Mouse (Mus musculus): ENCODE data around the gene Tor3a. TPM values are rescaled to one million over a fixed set of nuclear protein-coding genes. Genes with fewer than 3 reads are reported as not detected.

The Tor3a gene
- polyA plus RNA-seq, 1 experiment from 2014 or later: 16.8 TPM

- Histone ChIP-seq H3K27ac (no peak overlapping the region), H3K27me3 (no peaks in the 10 kb centered on the region), H3K9ac (no peak overlapping the region), H3K4me1 (peaks cover 20% of the 10 kb centered on the region), H3K9me3 (replicated peaks) (no peaks in the 10 kb centered on the region), H3K36me3 (peaks cover 24% of the 10 kb centered on the region), H3K4me2 (no peak overlapping the region), H3K4me3 (replicated peaks) (no peak overlapping the region)
- WGBS: 76% methylated on average over 3 of the region's 3 CpGs
- no peak for ATAC-seq (replicated peaks; ENCODE audit: low FRiP score)
Measured at GRCm38 (mm10) chr1:156620951-156621350, 53.2 kb downstream of the Tor3a start.

DNA sequence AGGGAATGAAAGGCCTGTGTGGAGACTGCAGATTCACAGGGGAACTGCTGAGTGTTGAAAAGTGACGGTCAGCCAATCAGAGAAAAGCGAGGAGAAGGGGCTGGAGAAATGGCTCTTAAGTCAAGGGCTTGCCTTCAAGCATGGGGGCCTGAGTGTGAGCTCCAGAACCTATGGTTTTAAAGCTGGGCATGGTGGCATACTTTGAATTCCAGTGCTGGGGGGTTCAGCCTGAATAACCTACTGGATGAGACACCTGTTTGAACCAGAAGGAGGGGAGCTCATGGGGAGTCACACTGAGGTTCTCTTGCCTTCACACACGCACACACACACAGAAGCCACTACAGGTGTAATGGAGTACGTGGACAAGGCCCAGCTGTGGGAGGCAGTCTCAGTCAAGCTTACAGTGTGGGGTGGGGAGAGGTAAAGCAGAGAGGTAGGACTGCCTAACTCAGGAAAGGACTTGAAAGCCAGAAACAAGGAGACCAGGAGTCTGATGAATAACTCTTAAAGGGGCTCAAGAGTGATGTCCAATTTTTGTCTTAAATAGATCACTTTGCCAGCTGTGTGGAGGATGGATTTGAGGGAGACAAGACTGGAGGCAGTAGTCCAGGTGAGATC, 53.8 kb downstream of the Tor3a start:
- H3K27me3 ChIP-seq: no peaks in the 10 kb centered on the region
- peaks cover 18% of the 10 kb centered on the region for H3K36me3 ChIP-seq
- peaks cover 26% of the 10 kb centered on the region for H3K4me1 ChIP-seq
- no peak overlapping the region for H3K4me3 ChIP-seq (replicated peaks)
- 74% methylated on average over 4 of the region's 4 CpGs for WGBS
- no peak overlapping the region for H3K4me2 ChIP-seq
- no peak overlapping the region for H3K27ac ChIP-seq
- no peak overlapping the region for H3K9ac ChIP-seq
- ATAC-seq (replicated peaks; ENCODE audit: low FRiP score): no peak
- H3K9me3 ChIP-seq (replicated peaks): no peaks in the 10 kb centered on the region

GRCm38 (mm10) chr1:156617811-156618210, 56.3 kb downstream of the Tor3a start:
- peaks cover 7% of the 10 kb centered on the region; the same call in 1 of the 2 replicates for H3K36me3 ChIP-seq
- H3K27ac ChIP-seq: no peak overlapping the region
- H3K4me2 ChIP-seq: no peak overlapping the region
- H3K27me3 ChIP-seq: no peaks in the 10 kb centered on the region
- 64% methylated on average over 4 of the region's 4 CpGs for WGBS
- no peak for ATAC-seq (replicated peaks; ENCODE audit: low FRiP score)
- no peak overlapping the region for H3K9ac ChIP-seq
- H3K4me1 ChIP-seq: peaks cover 46% of the 10 kb centered on the region
- H3K9me3 ChIP-seq (replicated peaks): no peaks in the 10 kb centered on the region
- H3K4me3 ChIP-seq (replicated peaks): no peak overlapping the region

DNA sequence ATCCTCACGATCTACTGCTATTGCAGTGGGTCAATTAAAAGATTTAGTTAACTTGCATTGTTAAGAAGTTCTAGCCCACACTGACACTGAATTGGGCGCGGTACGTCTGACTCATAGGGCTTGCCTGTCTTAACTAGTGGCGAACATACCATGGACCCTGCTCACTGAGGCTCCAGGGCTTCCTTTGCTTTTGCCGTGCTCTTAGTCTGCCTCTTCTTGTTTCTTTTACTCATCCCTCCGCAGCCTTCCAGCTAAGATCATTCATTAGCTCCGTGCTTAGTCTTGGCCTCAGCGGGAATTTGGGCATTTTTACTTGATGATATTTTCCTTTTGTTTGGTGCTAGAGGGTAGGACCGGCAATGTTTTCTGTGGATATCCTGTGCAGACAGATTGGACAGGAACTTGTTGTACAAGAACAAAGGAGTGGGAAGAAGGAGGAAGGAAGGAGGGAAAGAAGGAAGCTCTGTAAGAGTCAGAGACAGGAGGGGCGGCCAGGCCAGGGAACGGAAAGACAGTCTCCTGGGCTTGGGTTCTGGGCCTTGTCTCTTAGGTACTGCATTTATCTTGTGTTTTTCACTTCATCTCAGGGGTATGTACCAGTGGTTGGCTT, 57.1 kb downstream of the Tor3a start:
- no peaks in the 10 kb centered on the region for H3K27me3 ChIP-seq
- peak overlapping the region; percentile 17 for H3K4me2 ChIP-seq
- no peaks in the 10 kb centered on the region for H3K9me3 ChIP-seq (replicated peaks)
- H3K9ac ChIP-seq: no peak overlapping the region
- peaks cover under 1% of the 10 kb centered on the region; the same call in 1 of the 2 replicates for H3K36me3 ChIP-seq
- WGBS: 46% methylated on average over 12 of the region's 12 CpGs
- peak overlapping the region; percentile 49 for H3K27ac ChIP-seq
- peaks cover 46% of the 10 kb centered on the region for H3K4me1 ChIP-seq
- ATAC-seq (replicated peaks; ENCODE audit: low FRiP score): no peak
- 0 out of 2 replicates have a peak overlapping the region, but pooled peaks have one; percentile 1 for H3K4me3 ChIP-seq (replicated peaks)

DNA sequence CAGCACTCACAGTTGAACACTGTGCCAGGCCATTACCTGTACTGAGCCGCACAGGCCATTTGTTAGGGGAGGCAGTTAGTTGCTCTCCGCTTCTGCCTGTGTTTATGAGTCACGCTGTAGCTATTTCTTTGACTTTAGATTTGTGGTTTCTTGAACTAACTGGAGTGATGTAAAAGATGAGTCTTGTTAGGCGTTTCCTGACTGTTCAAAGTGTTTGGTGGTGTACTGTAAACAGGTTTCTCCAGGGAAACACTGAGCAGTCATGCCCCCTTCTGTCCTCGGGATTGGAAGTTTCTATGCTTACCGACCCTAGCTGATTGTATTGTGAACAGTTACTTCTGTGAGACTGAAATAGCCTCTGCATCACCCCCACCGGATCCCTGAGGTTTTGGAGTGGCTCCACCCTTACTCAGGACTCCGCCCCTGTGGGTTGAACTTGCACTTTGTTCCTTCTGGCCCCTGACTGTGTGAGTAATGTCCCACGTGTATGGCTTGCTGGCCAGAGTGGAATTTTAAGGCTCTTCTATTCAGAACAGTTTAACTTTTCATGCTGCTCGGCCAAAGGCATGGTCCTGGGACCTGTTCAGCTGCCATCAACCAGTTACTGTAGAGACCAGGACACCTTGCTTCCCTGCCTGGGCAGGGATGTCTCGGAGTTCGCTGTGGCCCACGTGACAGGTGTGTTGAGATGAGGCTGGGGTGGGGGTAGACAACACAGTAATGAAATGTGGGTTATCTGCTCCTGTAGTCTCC, 58.6 kb downstream of the Tor3a start:
- WGBS: 14% methylated on average over 13 of the region's 13 CpGs
- no peaks in the 10 kb centered on the region for H3K27me3 ChIP-seq
- H3K4me2 ChIP-seq: peak overlapping the region; percentile 55
- peak overlapping the region; percentile 71 for H3K27ac ChIP-seq
- H3K36me3 ChIP-seq: no peaks in the 10 kb centered on the region
- peaks cover 46% of the 10 kb centered on the region for H3K4me1 ChIP-seq
- peak; percentile 81 for ATAC-seq (replicated peaks; ENCODE audit: low FRiP score)
- H3K9ac ChIP-seq: 0 out of 2 replicates have a peak overlapping the region, but pooled peaks have one; percentile 10
- peak overlapping the region; percentile 21 for H3K4me3 ChIP-seq (replicated peaks)
- H3K9me3 ChIP-seq (replicated peaks): no peaks in the 10 kb centered on the region

- no peak overlapping the region for H3K27ac ChIP-seq
- H3K4me2 ChIP-seq: 0 out of 2 replicates have a peak overlapping the region, but pooled peaks have one; percentile 55
- no peaks in the 10 kb centered on the region for H3K27me3 ChIP-seq
- ATAC-seq (replicated peaks; ENCODE audit: low FRiP score): no peak
- H3K4me1 ChIP-seq: peaks cover 40% of the 10 kb centered on the region
- H3K9me3 ChIP-seq (replicated peaks): no peaks in the 10 kb centered on the region
- WGBS: 72% methylated on average over 1 of the region's 1 CpGs
- no peak overlapping the region for H3K9ac ChIP-seq
- no peak overlapping the region for H3K4me3 ChIP-seq (replicated peaks)
- no peaks in the 10 kb centered on the region for H3K36me3 ChIP-seq
Measured at GRCm38 (mm10) chr1:156614710-156615109, 59.4 kb downstream of the Tor3a start.

- Histone ChIP-seq H3K27ac (peak overlapping the region; percentile 92), H3K4me2 (peak overlapping the region; percentile 36), H3K27me3 (no peaks in the 10 kb centered on the region), H3K4me1 (peaks cover 48% of the 10 kb centered on the region), H3K4me3 (replicated peaks) (no peak overlapping the region), H3K9ac (0 out of 2 replicates have a peak overlapping the region, but pooled peaks have one; percentile 31), H3K9me3 (replicated peaks) (no peaks in the 10 kb centered on the region), H3K36me3 (no peaks in the 10 kb centered on the region)
- ATAC-seq (replicated peaks; ENCODE audit: low FRiP score): peak; percentile 75
- 17% methylated on average over 9 of the region's 9 CpGs for WGBS
Measured at GRCm38 (mm10) chr1:156613855-156614530, 60.2 kb downstream of the Tor3a start.

GRCm38 (mm10) chr1:156610257-156610656, 63.9 kb downstream of the Tor3a start:
- ATAC-seq (replicated peaks; ENCODE audit: low FRiP score): no peak
- no peaks in the 10 kb centered on the region for H3K36me3 ChIP-seq
- WGBS: 91% methylated on average over 1 of the region's 1 CpGs

DNA sequence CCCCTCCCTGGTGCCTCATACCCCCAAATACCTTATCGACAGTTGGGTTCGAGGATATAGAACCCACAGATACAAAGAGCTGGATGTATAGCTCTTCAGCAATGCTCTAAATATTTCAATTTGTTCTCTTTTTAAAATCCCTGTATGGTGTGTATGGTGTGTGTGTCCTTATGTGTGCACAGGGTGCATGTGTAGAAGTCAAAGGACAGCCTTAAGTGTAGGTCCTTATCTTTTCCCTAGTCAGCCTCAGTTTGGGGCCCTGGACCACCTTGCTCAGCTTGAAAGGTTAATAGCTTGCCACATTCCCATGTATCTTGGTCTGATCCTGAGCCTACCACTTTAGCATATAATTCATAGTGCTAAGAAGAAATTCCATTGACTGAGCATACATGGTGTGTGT, 65.7 kb downstream of the Tor3a start:
- H3K36me3 ChIP-seq: no peaks in the 10 kb centered on the region
- H3K9me3 ChIP-seq (replicated peaks): no peaks in the 10 kb centered on the region
- no peak overlapping the region for H3K9ac ChIP-seq
- H3K4me3 ChIP-seq (replicated peaks): no peak overlapping the region
- ATAC-seq (replicated peaks; ENCODE audit: low FRiP score): no peak
- 92% methylated on average over 2 of the region's 2 CpGs for WGBS
- H3K4me2 ChIP-seq: no peak overlapping the region
- no peak overlapping the region for H3K27ac ChIP-seq
- H3K4me1 ChIP-seq: peaks cover 20% of the 10 kb centered on the region
- H3K27me3 ChIP-seq: no peaks in the 10 kb centered on the region

More at GRCm38 (mm10) chr1:156610257-156610656, 63.9 kb downstream of the Tor3a start:
- Histone ChIP-seq H3K9ac (no peak overlapping the region), H3K4me2 (no peak overlapping the region), H3K27ac (no peak overlapping the region), H3K4me1 (peaks cover 28% of the 10 kb centered on the region), H3K27me3 (no peaks in the 10 kb centered on the region), H3K4me3 (replicated peaks) (no peak overlapping the region), H3K9me3 (replicated peaks) (no peaks in the 10 kb centered on the region)

- no peaks in the 10 kb centered on the region for H3K27me3 ChIP-seq
- no peak overlapping the region for H3K4me2 ChIP-seq
- no peaks in the 10 kb centered on the region for H3K9me3 ChIP-seq (replicated peaks)
- no peak overlapping the region for H3K9ac ChIP-seq
- H3K27ac ChIP-seq: no peak overlapping the region
- H3K36me3 ChIP-seq: no peaks in the 10 kb centered on the region
- no peak overlapping the region for H3K4me3 ChIP-seq (replicated peaks)
- H3K4me1 ChIP-seq: peaks cover 14% of the 10 kb centered on the region; the same call in 1 of the 2 replicates
- 74% methylated on average over 2 of the region's 2 CpGs for WGBS
- no peak for ATAC-seq (replicated peaks; ENCODE audit: low FRiP score)
Measured at GRCm38 (mm10) chr1:156605940-156606339, 68.2 kb downstream of the Tor3a start.

- Histone ChIP-seq H3K27ac (no peak overlapping the region), H3K27me3 (no peaks in the 10 kb centered on the region), H3K4me2 (no peak overlapping the region), H3K36me3 (no peaks in the 10 kb centered on the region), H3K4me3 (replicated peaks) (no peak overlapping the region), H3K9me3 (replicated peaks) (no peaks in the 10 kb centered on the region), H3K9ac (no peak overlapping the region), H3K4me1 (peaks cover 14% of the 10 kb centered on the region; the same call in 1 of the 2 replicates)
- 64% methylated on average over 12 of the region's 12 CpGs for WGBS
- ATAC-seq (replicated peaks; ENCODE audit: low FRiP score): peak; percentile 40; the same call in 1 of the 2 replicates
Measured at GRCm38 (mm10) chr1:156605094-156605866, 68.9 kb downstream of the Tor3a start.

Measured in kidney, embryonic 15.5 days (tissue).